Mouse (Mus musculus): ENCODE data around the gene Spock1.

DNA sequence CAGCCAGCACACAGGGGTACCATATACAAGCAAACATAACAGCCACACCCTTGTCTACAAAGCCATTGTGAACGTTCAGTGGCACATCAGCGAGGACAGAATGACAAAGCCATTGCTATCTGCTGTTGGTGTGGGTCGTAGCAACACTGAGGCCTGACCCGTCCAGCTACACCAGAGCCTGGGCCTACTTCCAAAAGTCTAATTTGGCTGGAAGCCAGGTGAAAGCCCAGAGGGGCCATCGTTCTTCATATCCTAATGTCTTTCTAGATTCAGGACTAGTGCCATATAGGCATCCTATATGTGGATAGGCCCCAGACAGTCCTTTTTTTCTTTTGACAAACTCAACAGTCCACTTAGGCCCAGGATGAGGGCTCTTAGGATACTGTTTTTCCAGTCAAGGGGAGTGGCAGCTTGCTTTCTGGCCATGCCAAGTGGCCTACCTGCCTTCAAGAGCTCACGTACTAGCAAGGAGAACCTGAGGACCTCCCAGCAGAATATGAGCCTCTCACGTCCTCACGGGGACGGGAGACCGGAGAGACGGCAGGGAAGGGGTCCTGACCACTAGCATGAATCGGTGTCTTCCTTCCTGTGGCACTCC lies 114.4 kb downstream of the Spock1 start:
- TF ChIP-seq CTCF (IDR thresholded peaks at IDR 0.05; ENCODE audit: control insufficient read depth, insufficient read depth, insufficient read length): no peak
- no peak for TF ChIP-seq MAX (IDR thresholded peaks at IDR 0.05)
- no peak for TF ChIP-seq MYOD1 (IDR thresholded peaks at IDR 0.05; ENCODE audit: control insufficient read depth, insufficient read length, low read depth)
- no peak for TF ChIP-seq CEBPB (IDR thresholded peaks at IDR 0.05; ENCODE audit: low read depth)
